Mouse (Mus musculus) bone marrow, adult 2 months (tissue): ENCODE data around the gene Tmem268. TPM values are rescaled to one million over a fixed set of nuclear protein-coding genes. Genes with fewer than 3 reads are reported as not detected.
A peak's percentile ranks its signal among the peaks of the same experiment; 100 is the strongest.

Experiments used
- H3K27ac ChIP-seq: fragments of 200-500 bp; 2 replicates; pipeline ENCODE4 v1.5.1; 2012; ENCODE audit warnings: low read depth, mild to moderate bottlenecking, control low read depth, inconsistent platforms, low read length; ENCODE audit not compliant: control insufficient read depth, poor library complexity, insufficient read depth
- H3K4me1 ChIP-seq: fragments of 200-500 bp; 2 replicates; pipeline ENCODE4 v1.6.1; 2011; ENCODE audit warnings: low read length; ENCODE audit not compliant: control insufficient read depth, insufficient read depth
- H3K4me3 ChIP-seq: fragments of 200-500 bp; replicated peaks from 2 replicates; pipeline ENCODE3; 2011; ENCODE audit warnings: mild to moderate bottlenecking, low read depth, low read length, control low read depth; ENCODE audit not compliant: control insufficient read depth
- CTCF ChIP-seq: fragments of 200-500 bp; IDR thresholded peaks from 2 replicates; pipeline ENCODE4 v1.5.1; 2011; ENCODE audit warnings: low read length, control low read depth; ENCODE audit not compliant: control insufficient read depth, insufficient read depth
- POLR2A ChIP-seq: fragments of 200-500 bp; IDR thresholded peaks from 2 replicates; pipeline ENCODE4 v1.6.1; 2011; ENCODE audit warnings: low read depth, mild to moderate bottlenecking, control low read depth, low read length, borderline replicate concordance; ENCODE audit not compliant: control insufficient read depth
- WGBS: fragments of 180-500 bp; shearing (Covaris S2); methylation state at CpG from one replicate; pipeline ENCODE4 v1.1.7; 2018; 5-methylcytosine and 5-hydroxymethylcytosine counted together
- polyA plus RNA-seq: library from polyadenylated mRNA; stranded (reverse); fragments of >200 nt; gene quantifications from 2 replicates; pipeline ENCODE4 v1.2.4, GENCODE M21; 2011; ENCODE audit warnings: low replicate concordance; ENCODE audit not compliant: missing spikeins, insufficient read depth, insufficient read length

Gene Tmem268
- polyA plus RNA-seq, 1 experiment = 8.5 TPM

DNA sequence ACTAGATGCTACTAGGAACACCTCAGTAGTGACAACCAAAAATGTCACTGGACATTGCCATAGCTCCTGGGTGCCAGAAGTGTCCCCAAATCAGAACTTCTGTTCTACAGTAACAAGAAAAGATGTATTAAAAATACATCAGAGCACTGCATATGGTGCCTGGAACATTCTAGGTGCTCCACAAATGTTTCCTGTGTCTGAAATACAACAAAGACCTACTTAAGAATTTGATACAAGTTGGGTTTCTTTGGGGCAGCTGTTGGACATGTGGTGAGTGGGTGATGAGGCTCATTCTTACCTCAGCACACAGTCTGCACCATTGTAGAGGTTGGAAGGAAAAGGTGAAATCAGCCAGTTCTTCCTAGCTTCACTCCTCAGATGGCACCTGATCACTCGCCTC, 5.7 kb upstream of the Tmem268 start:
- WGBS = 88% methylated on average over 1 of the region's 1 CpGs
- no peak for TF ChIP-seq POLR2A
- TF ChIP-seq CTCF = no peak
- no peak overlapping the region for H3K27ac ChIP-seq
- H3K4me1 ChIP-seq = peaks cover 9% of the 10 kb centered on the region
- H3K4me3 ChIP-seq = no peak overlapping the region

DNA sequence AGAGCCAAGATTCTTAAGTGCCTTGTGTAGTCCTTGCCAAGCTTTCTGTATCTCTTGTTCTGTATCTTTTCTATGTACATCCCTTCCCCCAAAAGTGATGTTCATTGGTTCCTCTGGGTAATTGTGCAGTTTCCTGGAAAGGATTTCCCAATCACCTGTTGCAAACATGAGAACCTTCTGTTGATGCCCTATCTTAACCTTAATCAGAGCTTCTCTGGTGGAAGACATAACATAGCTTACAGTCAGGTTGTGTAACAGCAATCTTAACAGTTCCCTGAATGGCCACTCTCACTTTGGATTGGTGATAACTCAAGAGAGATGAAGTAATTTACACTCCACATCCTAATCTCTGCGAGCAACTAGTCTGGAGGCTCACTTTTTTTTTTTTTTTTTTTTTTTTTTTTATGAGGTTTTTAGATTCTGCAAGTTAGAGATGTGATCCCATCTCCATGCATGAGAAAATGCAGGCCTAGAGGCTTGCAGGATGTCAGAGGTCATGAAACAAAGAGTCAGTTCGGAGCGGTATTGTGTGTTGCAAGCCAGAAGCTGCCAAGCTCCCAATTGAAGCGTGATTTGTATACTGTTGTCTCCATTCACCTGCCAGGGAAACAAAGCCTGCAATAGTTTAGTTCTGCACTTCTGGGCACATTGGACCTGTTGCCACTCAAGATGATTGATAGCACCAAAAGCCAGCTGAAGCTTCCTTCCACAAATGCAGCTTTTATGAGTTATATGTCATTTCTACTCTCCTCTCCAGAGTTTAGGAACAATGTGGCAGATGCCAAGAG, 4.6 kb upstream of the Tmem268 start:
- 76% methylated on average over 4 of the region's 4 CpGs for WGBS
- no peak overlapping the region for H3K27ac ChIP-seq
- TF ChIP-seq POLR2A (no peak), CTCF (no peak)
- no peak overlapping the region for H3K4me3 ChIP-seq
- H3K4me1 ChIP-seq = peaks cover 9% of the 10 kb centered on the region

- Histone ChIP-seq H3K4me3 (no peak overlapping the region), H3K4me1 (peaks cover 9% of the 10 kb centered on the region), H3K27ac (no peak overlapping the region)
- TF ChIP-seq POLR2A (no peak), CTCF (no peak)
- 82% methylated on average over 3 of the region's 3 CpGs for WGBS
Measured at GRCm38 (mm10) chr4:63554616-63555015, 4.0 kb upstream of the Tmem268 start.

GRCm38 (mm10) chr4:63555111-63555510, 3.5 kb upstream of the Tmem268 start:
- WGBS = 90% methylated on average over 2 of the region's 2 CpGs
- no peak for TF ChIP-seq POLR2A
- no peak for TF ChIP-seq CTCF
- peaks cover 9% of the 10 kb centered on the region for H3K4me1 ChIP-seq
- no peak overlapping the region for H3K27ac ChIP-seq
- no peak overlapping the region for H3K4me3 ChIP-seq

DNA sequence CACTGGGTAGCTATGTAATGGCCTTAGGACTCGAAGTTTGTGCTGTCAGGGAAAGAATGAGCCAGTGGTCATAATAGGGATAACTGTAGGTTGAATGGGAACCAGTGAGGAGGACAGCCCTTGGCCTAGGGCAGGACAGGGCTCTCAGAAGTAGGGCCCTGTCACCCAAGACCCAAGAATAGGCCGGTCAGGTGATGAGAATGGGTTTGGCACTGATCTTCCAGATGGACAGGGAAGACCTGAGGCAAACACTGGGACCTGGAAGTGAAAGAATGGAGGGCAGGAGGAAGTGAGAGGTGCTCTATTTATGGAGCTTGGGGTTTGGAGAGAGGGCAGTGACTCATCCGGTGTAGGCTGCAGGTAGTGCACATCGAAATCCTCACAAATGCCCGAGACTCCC, 1.9 kb upstream of the Tmem268 start:
- 43% methylated on average over 5 of the region's 5 CpGs for WGBS
- TF ChIP-seq CTCF (no peak), POLR2A (no peak)
- H3K4me3 ChIP-seq = no peak overlapping the region
- no peak overlapping the region for H3K27ac ChIP-seq
- peaks cover 16% of the 10 kb centered on the region for H3K4me1 ChIP-seq

GRCm38 (mm10) chr4:63557124-63558059, 1.2 kb upstream of the Tmem268 start:
- TF ChIP-seq CTCF = no peak
- TF ChIP-seq POLR2A = no peak
- H3K4me3 ChIP-seq = no peak overlapping the region
- WGBS = 49% methylated on average over 16 of the region's 16 CpGs
- peak overlapping the region; percentile 56 for H3K27ac ChIP-seq
- H3K4me1 ChIP-seq = peaks cover 16% of the 10 kb centered on the region

DNA sequence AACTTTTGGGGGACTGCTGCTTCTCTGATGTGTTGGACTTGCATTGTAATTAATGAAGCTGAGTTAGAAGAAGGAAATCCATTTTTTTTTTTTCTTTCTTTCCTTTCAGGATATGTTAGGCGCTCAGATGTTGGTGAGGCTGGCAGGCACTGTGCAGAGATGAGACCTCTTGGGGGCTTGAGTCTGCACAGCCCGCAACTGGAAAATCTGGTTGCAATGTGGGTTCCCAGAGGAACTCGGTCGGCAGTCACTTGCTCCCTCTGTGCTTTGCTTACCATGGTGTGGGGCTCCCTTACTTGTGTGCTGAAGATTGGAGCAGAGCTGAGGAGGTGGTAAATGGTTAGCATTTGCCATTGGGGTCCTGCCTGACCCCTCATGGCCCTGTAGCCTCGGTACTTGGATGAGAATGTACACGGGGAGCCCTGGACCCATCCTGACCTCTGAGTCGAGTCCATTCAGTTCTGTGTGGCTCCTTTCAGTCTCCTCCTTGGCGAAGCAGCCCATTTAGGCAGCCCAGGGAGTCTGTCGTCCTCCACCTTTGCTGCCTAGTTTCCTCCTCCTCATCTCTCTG, 631 bp downstream of the Tmem268 start:
- whole genome bisulfite sequencing = 26% methylated on average over 9 of the region's 9 CpGs
- H3K4me1 ChIP-seq = peaks cover 19% of the 10 kb centered on the region
- H3K27ac ChIP-seq = peak overlapping the region; percentile 86; the same call in 1 of the 2 replicates
- no peak for TF ChIP-seq POLR2A
- TF ChIP-seq CTCF = no peak
- peak overlapping the region; percentile 79 for H3K4me3 ChIP-seq

DNA sequence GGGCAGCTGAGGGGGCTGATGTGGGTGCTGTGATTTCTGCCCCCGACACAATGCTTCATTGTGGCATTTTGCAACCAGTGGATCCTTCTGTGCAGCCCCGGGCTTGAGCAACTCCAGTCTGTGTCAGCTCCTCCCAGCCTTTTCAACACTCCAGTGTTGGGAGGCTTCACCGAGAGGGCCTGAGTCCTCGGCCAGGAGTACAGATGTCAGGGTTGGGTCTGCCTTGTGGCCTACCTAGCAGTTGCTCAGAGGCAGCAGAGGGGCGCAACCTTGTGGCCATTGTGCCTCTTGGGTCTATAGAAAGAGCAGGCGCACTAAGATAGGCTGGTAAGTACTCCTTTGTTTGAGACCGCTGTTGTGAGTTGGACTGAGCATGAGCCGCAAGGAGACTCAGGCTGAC, 1.5 kb downstream of the Tmem268 start:
- TF ChIP-seq CTCF (0 out of 2 replicates have a peak, but pooled peaks have one; percentile 3), POLR2A (no peak)
- WGBS = 43% methylated on average over 8 of the region's 8 CpGs
- Histone ChIP-seq H3K27ac (peak overlapping the region; percentile 21; the same call in 1 of the 2 replicates), H3K4me1 (peaks cover 19% of the 10 kb centered on the region), H3K4me3 (peak overlapping the region; percentile 34)
